Mouse (Mus musculus) left cerebral cortex, adult 2 months (tissue): ENCODE results near the gene Rpl12. TPM values are rescaled to one million over a fixed set of nuclear protein-coding genes. Genes with fewer than 3 reads are reported as not detected.
A peak's percentile ranks its signal among the peaks of the same experiment; 100 is the strongest.

Experiments
- DNase-seq, 2 experiments: peaks; one replicate each; pipeline ENCODE4 v3.0.0; 2021 to 2022; ENCODE audit warnings: low spot score in 2 of 2, mixed read lengths in 1 of 2; ENCODE audit errors: extremely low spot score in 1 of 2
- H3K27ac ChIP-seq: fragments of 200-600 bp; 2 replicates; pipeline ENCODE4 v1.8.1; 2022
- H3K4me3 ChIP-seq: fragments of 200-600 bp; 2 replicates; pipeline ENCODE4 v1.8.1; 2022
- CTCF ChIP-seq: fragments of 200-600 bp; IDR thresholded peaks from 2 replicates; pipeline ENCODE4 v1.8.1; 2022; ENCODE audit warnings: antibody characterized with exemption, mild to moderate bottlenecking, moderate library complexity
- intact Hi-C: fragments of 180-260 bp; cut with DNase I; formaldehyde crosslinking; loops from one replicate; pipeline ENCODE4 v1.15.1; 2025
- total RNA-seq, 2 experiments: library from RNA; stranded (reverse); gene quantifications; 2 replicates each; pipeline ENCODE4 v1.2.3; 2021

Rpl12 gene
- total RNA-seq, 2 experiments from 2014 or later = 110 to 129 TPM

DNA sequence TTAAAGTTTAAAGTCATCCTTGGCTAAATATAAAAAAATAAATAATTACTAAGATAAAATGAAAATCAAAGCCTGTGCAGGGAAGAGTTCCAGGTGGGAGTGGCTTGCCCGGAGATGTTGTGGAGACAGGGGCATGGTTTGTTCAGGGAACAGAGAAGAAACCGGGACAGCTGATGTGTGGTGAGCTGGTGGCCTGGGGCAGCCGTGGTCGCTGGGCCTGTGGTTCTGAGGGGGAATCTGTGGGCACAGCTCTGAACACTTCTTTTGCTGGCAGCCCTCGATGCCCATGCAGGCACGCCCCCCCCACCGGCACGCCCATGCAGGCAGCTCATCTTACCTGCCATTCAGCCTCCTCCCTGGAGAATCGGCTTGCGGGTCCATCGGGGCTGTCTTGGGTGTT is 13.9 kb upstream of the Rpl12 start:
- no peak for DNase-seq
- intact Hi-C loops = no loop called here
- H3K27ac ChIP-seq = no peak overlapping the region
- TF ChIP-seq CTCF = no peak
- H3K4me3 ChIP-seq = no peak overlapping the region

DNA sequence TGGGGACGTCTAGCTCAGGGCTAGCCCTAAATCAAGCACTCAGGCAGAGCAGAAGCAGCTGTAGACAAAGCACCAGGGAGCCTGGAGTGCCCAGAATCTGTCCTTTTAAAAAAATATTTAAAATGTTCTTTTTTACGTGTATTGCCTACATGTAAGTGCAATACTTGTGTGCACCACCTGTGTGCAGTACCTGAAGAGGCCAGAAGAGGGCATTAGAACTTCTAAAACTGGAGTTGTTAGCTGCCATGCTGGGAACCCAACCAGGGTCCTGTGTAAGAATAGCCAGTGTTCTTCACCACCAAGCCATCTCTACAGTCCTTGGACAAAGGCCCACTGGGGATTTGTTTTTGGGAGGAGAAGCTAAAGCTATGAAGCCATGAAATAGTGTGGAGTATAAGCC is 6.8 kb upstream of the Rpl12 start:
- DNase-seq = no peak
- peak; percentile 37 for TF ChIP-seq CTCF
- intact Hi-C loops = no loop called here
- no peak overlapping the region for H3K27ac ChIP-seq
- no peak overlapping the region for H3K4me3 ChIP-seq

DNA sequence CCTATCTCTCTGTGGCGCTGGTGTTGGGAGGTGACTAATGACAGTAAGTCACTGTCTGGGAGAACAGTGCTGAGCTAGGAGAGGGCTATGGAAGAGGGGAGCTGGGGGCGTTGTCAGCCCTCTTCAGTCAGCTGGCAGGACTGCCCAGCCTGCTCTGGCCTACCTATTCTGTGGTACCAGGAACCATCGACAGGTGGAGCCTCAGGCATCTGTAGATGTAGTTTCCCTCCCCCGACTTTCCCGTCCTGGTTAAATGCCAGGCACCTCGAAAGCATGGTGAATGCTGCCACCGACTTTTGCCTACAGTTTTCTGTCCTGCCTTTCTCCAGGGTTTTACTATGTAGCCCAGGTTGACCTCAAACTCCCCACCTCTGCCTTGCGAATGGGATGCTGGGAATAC is 4.0 kb upstream of the Rpl12 start:
- intact Hi-C loops = no loop called here
- Histone ChIP-seq H3K4me3 (no peak overlapping the region), H3K27ac (no peak overlapping the region)
- peak; percentile 46 for TF ChIP-seq CTCF
- DNase-seq = no peak

DNA sequence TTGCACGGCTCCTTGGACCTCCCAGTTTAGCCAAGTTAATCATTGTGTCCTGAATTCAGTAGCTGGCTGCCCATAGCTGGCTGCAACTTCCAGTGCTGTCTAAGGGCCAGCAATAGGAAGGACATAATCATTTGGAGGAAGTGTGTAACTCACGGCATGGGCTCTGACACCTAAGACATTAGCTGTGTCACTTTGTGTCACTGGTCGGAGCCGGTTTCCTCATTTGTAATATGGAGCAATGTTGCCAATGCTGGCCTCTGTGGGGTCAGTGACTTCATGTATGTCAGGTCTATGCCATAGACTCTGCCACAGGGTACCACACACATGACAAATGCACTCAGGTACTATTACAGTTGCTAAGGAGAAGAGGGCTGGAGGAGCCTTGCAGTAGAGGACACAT is 1.1 kb upstream of the Rpl12 start:
- intact Hi-C loops = no loop called here

DNA sequence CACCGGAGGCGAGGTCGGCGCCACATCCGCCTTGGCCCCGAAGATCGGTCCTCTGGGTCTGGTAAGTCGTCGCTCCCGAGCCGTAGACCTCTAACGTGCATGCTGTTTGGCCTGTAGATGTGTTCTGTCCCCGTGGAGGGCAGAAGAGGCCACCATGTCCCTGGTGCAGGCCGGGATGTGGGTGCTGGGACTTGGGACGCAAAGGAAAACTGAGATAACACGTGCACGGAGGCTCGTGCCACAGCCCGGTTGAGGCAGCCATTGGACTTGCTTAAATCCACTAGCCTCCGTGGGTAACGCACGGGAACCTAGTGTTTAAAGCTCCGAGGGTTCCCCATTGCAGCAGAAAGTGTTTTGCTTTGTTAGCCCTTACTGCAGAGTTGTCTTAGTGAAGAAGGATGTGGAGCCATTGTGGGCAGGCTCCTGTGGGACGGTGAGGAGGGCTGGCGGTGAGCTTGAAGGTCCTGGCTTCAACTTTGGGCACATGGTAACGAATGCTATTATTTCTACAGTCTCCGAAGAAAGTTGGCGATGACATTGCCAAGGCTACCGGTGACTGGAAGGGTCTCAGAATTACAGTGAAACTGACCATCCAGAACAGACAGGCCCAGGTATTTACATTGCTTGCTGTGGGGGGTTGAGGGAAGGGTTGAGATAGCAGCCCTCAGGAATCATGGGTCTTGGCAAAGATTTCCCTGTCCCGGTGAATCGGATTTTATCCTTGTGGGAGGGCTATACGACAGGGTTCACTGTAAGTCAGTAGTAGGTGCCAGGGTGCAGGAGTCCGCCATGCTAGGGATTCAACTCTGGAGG is 909 bp downstream of the Rpl12 start:
- DNase-seq = no peak
- H3K27ac ChIP-seq = peak overlapping the region; percentile 92
- TF ChIP-seq CTCF = no peak
- intact Hi-C loops = no loop called here
- peak overlapping the region; percentile 73 for H3K4me3 ChIP-seq

More for the DNA sequence above, 1.1 kb upstream of the Rpl12 start:
- DNase-seq = no peak
- Histone ChIP-seq H3K4me3 (peak overlapping the region; percentile 73; the same call in 1 of the 2 replicates), H3K27ac (no peak overlapping the region)
- no peak for TF ChIP-seq CTCF

DNA sequence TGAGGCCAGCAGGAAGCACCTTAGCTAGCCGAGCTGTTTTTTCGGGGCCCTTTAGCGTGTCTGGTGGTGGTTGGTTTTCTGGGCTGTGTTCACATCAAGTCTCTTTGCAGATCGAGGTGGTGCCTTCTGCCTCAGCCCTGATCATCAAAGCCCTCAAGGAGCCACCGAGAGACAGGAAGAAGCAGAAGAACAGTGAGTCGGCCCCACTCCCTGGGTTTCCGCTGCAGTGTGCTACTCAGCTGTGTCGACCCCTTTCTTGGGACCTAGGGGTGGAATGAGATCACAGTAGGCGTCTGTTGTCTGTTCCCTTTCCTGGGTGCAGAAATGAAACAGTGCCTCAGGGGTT is 1.5 kb downstream of the Rpl12 start:
- Histone ChIP-seq H3K4me3 (peak overlapping the region; percentile 73), H3K27ac (peak overlapping the region; percentile 92; the same call in 1 of the 2 replicates)
- TF ChIP-seq CTCF = no peak
- DNase-seq = no peak
- intact Hi-C loops = no loop called here

DNA sequence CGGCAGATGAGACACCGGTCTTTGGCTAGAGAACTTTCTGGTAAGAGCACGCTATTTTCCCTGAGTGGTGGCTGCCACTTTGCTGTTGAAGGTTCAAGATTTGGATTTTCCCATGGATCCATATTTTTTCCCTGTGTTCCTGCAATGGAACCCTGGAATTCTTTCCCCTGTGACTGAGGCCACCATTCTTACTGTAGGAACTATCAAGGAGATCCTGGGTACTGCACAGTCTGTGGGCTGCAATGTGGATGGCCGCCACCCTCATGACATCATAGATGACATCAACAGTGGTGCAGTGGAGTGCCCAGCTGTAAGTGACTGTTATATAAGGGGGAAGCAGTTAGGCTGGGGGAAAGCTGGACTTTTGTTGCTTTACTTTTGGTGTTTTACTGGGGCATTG is 2.2 kb downstream of the Rpl12 start:
- DNase-seq = no peak
- no peak overlapping the region for H3K27ac ChIP-seq
- no peak overlapping the region for H3K4me3 ChIP-seq
- intact Hi-C loops = no loop called here
- TF ChIP-seq CTCF = no peak

DNA sequence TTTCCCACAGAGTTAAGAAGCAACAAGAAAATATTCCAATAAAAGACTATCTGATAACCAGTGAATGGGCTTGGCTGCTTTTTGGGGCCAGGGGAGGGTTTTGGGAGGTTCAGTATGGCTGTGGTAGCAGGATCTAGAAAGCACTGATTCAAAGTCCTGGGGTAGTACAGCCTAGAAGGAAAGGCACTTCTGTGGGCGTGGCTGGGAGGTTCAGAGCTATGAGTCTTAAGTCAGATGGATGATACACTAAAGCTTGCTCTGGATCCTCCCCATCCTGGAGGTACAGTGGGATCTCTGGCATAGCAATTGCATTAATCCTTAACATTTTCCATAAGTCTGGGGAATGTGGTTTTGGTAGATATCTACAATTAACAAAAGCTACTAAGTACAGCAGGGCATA is 2.6 kb downstream of the Rpl12 start:
- no peak for DNase-seq
- no peak for TF ChIP-seq CTCF
- intact Hi-C loops = no loop called here
- no peak overlapping the region for H3K27ac ChIP-seq
- no peak overlapping the region for H3K4me3 ChIP-seq

DNA sequence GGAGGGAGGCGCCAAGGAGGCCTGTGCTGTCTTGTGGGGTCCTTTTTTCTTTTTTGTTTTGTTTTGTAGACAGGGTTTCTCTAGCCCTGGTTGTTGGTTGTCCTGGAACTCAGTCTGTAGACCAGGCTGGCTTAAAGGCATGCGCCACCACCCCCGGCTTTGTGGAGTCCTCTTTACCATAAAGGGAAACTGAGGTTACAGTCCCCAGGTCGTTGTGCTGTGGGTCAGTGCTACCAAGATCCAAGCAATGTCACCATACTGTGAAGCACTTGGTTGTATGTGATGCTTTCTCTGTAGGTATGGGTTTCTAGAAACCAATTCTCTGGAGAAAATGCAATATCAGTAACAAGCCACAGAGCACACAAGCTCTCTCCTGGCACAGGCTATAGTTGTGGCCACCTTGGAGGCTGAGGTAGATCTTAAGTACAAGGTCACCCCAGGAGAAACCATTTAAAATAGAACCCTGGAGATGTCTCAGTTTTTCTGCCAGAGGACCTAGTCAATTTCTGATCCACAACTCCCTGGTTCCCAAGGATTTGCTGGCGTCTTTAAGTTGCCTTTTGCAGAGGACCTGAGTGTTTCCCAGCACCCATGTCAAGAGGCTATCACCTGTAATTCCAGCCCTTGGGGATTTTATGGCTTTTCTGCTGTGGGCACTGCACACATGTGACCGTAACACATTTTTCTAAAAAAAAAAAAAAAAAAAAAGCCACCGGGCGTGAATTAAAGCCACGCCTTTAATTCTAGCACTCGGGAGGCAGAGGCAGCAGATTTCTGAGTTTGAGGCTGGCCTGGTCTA is 3.5 kb downstream of the Rpl12 start:
- intact Hi-C loops = no loop called here
- Histone ChIP-seq H3K27ac (no peak overlapping the region), H3K4me3 (no peak overlapping the region)
- no peak for DNase-seq
- TF ChIP-seq CTCF = no peak

DNA sequence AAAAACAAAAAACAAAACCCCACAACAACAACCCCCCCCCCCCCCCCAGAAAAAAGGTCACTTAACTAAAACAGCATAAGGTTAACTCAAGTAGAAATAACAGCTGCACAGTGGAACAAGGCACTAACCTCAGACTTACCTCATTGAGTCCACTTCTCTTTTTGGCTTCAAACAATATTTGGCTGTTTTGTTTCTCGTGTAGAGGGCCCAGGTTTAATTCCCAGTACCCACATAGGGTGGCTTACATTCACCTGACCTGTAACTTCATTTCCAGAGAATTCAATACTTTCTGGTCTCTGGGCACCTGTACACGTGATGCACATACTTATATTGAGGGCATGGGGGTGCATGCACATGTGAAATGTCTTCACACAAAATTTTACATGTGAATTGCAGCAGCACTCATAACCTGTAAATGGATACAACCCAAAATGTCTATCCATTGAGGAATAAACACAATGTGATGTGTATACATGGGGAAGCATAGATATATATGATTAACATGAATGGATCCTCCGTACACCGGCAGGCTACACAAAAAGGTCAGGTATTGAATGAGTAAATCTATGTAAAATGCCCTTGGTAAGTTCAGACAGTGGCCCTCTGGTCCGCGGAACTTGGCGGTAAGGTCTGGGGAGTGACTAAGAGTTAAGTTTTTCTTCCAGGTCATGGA is 4.3 kb downstream of the Rpl12 start:
- no peak for TF ChIP-seq CTCF
- H3K4me3 ChIP-seq = no peak overlapping the region
- no peak overlapping the region; the same call in 1 of the 2 replicates for H3K27ac ChIP-seq
- intact Hi-C loops = no loop called here
- no peak for DNase-seq

DNA sequence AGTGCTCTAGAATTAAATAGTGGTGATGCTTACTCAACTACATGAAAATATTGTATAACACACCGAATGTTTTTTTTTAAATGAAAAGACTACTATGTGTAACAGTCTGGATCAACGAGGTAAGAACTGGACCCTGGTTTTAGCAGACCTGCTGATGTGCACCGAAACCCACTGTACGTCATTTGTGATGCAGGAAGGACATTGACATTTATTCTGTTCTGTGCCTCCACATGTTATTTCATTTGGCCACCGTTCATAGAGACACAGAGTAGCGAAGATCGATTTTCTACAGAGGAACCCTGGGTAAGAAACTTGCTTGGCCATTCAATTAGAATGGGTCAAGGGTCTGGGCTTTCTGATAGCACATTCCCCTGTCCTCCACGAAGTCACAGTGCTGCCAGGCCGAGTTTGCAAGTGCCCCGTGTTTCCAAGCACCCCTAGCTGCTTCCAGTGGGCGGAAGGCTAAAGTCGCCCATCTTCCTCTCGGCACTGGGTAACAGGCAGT is 4.9 kb downstream of the Rpl12 start:
- H3K27ac ChIP-seq = peak overlapping the region; percentile 99
- DNase-seq = no peak
- no peak for TF ChIP-seq CTCF
- H3K4me3 ChIP-seq = peak overlapping the region; percentile 70
- intact Hi-C loops = no loop called here
